Mouse (Mus musculus): ENCODE results near the gene Ralgps1.

Ralgps1 gene

GRCm38 (mm10) chr2:33176921-33177320 lies 194.4 kb downstream of the Ralgps1 start:
- DNase-seq (ENCODE audit: low spot score in 2 of 2) = no peak

- DNase-seq (ENCODE audit: low spot score in 2 of 2) = peak in 1 of 2 experiments; percentile 46
These were observed 194.8 kb downstream of the Ralgps1 start for GRCm38 (mm10) chr2:33176516-33176915.

- no peak for DNase-seq (ENCODE audit: low spot score in 2 of 2)
These were observed 197.6 kb downstream of the Ralgps1 start for GRCm38 (mm10) chr2:33173686-33174085.

- DNase-seq (ENCODE audit: low spot score in 2 of 2) = no peak
These were observed 198.2 kb downstream of the Ralgps1 start for GRCm38 (mm10) chr2:33173126-33173525.

- DNase-seq (ENCODE audit: low spot score in 2 of 2) = no peak
These were observed 200.3 kb downstream of the Ralgps1 start for GRCm38 (mm10) chr2:33170777-33171565.

- DNase-seq (ENCODE audit: low spot score in 2 of 2) = no peak
These were observed 201.8 kb downstream of the Ralgps1 start for GRCm38 (mm10) chr2:33169445-33169844.

GRCm38 (mm10) chr2:33167060-33167459 lies 204.2 kb downstream of the Ralgps1 start:
- no peak for DNase-seq (ENCODE audit: low spot score in 2 of 2)

- DNase-seq (ENCODE audit: low spot score in 2 of 2) = no peak
These were observed 205.4 kb downstream of the Ralgps1 start for GRCm38 (mm10) chr2:33165710-33166374.

- no peak for DNase-seq (ENCODE audit: low spot score in 2 of 2)
These were observed 206.1 kb downstream of the Ralgps1 start for GRCm38 (mm10) chr2:33165229-33165628.

GRCm38 (mm10) chr2:33164646-33165045 lies 206.6 kb downstream of the Ralgps1 start:
- DNase-seq (ENCODE audit: low spot score in 2 of 2) = no peak

- no peak for DNase-seq (ENCODE audit: low spot score in 2 of 2)
These were observed 209.2 kb downstream of the Ralgps1 start for GRCm38 (mm10) chr2:33162126-33162525.

- DNase-seq (ENCODE audit: low spot score in 2 of 2) = no peak
These were observed 210.8 kb downstream of the Ralgps1 start for GRCm38 (mm10) chr2:33160326-33160973.

GRCm38 (mm10) chr2:33159593-33159992 lies 211.7 kb downstream of the Ralgps1 start:
- DNase-seq (ENCODE audit: low spot score in 2 of 2) = no peak

GRCm38 (mm10) chr2:33158895-33159294 lies 212.4 kb downstream of the Ralgps1 start:
- DNase-seq (ENCODE audit: low spot score in 2 of 2) = no peak

GRCm38 (mm10) chr2:33156283-33156781 lies 215.0 kb downstream of the Ralgps1 start:
- DNase-seq (ENCODE audit: low spot score in 2 of 2) = no peak

GRCm38 (mm10) chr2:33154751-33155372 lies 216.4 kb downstream of the Ralgps1 start:
- peak in 1 of 2 experiments; percentile 89 for DNase-seq (ENCODE audit: low spot score in 2 of 2)

- no peak for DNase-seq (ENCODE audit: low spot score in 2 of 2)
These were observed 224.3 kb downstream of the Ralgps1 start for GRCm38 (mm10) chr2:33146994-33147393.

- no peak for DNase-seq (ENCODE audit: low spot score in 2 of 2)
These were observed 228.0 kb downstream of the Ralgps1 start for GRCm38 (mm10) chr2:33143292-33143691.

GRCm38 (mm10) chr2:33138491-33138890 lies 232.8 kb downstream of the Ralgps1 start:
- no peak for DNase-seq (ENCODE audit: low spot score in 2 of 2)

- no peak for DNase-seq (ENCODE audit: low spot score in 2 of 2)
These were observed 233.6 kb downstream of the Ralgps1 start for GRCm38 (mm10) chr2:33137731-33138130.

GRCm38 (mm10) chr2:33137244-33137643 lies 234.0 kb downstream of the Ralgps1 start:
- DNase-seq (ENCODE audit: low spot score in 2 of 2) = no peak

- no peak for DNase-seq (ENCODE audit: low spot score in 2 of 2)
These were observed 234.9 kb downstream of the Ralgps1 start for GRCm38 (mm10) chr2:33136366-33136765.
